Mouse (Mus musculus): ENCODE measurements around the gene Ackr3. TPM values are rescaled to one million over a fixed set of nuclear protein-coding genes. Genes with fewer than 3 reads are reported as not detected.

Ackr3 gene
- polyA plus RNA-seq, 1 experiment from 2014 or later, result 38.1 TPM

DNA sequence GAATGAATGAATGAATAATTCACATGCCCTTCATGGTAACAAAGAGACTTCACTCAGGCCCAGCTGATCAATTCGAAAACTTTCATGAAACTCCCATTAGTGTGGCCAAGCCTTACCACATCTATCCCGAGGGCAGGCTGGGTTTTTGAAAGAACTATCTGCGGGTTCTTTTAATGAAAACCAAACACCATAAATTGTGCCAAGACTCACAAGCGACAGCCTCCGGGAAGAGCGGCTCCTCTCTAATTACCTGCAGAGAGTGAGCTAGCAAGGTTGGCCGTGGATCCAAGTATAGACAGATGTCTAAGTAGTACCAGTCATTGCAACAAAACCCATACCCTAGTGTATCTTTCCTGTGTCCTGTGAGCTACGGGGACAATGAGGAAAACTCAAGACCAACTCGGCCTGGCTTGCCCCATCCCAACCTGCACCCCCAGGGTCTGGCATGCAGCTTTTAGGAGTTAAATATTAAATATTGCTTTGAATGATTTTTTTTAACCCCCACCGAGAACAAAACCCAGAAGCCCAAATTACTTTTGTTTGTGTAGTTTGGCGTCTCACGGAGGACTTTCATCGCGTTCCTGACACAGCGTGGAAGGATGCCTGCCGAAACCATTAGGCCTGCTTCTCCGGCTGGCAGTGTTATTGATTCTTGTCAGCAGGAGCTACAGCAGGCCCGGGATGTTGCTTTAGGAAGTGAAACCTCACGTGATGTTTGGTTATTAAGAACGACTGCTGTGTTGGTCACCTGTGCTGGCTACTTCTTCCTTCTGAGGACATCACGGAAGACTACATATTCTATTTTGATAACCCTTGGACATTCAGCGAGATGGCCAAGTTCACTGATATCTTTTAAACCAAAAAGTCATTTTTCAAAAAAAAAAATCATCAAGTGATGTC is 28.1 kb downstream of the Ackr3 start:
- H3K27me3 ChIP-seq, result no peaks in the 10 kb centered on the region
- H3K36me3 ChIP-seq, result no peaks in the 10 kb centered on the region
- no peak overlapping the region for H3K4me2 ChIP-seq
- peak; percentile 16; the same call in 1 of the 2 replicates for ATAC-seq (ENCODE audit: insufficient number of reproducible peaks, low FRiP score, low TSS enrichment, low read depth)
- H3K9ac ChIP-seq, result no peak overlapping the region
- no peak overlapping the region for H3K4me3 ChIP-seq
- no peaks in the 10 kb centered on the region for H3K9me3 ChIP-seq
- H3K4me1 ChIP-seq, result peaks cover 65% of the 10 kb centered on the region
- 0 out of 2 replicates have a peak overlapping the region, but pooled peaks have one; percentile 39 for H3K27ac ChIP-seq
- 28% methylated on average over 22 of the region's 22 CpGs for WGBS

DNA sequence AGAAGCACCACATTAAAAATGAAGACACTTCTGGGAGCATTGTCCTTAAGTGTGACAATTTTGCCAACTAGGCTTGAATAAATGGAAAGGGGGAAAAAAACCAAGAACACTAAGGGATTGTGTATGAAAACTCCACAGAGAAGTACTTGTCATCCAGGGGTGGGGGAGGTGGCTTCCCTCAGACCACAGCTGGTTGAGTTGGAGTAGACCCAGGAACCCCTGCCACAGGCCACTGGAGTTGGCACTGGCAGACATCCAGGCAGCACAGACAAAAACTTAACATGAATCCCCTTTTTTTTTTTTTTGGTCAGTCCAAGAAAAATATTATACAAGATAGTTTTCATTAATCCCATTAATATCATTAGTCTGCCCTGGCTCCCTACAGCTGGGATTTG is 28.7 kb downstream of the Ackr3 start:
- Histone ChIP-seq H3K36me3 (no peaks in the 10 kb centered on the region), H3K9me3 (no peaks in the 10 kb centered on the region), H3K4me3 (no peak overlapping the region), H3K9ac (no peak overlapping the region), H3K4me2 (no peak overlapping the region), H3K27me3 (no peaks in the 10 kb centered on the region), H3K27ac (no peak overlapping the region), H3K4me1 (peaks cover 63% of the 10 kb centered on the region)
- no peak for ATAC-seq (ENCODE audit: insufficient number of reproducible peaks, low FRiP score, low TSS enrichment, low read depth)

DNA sequence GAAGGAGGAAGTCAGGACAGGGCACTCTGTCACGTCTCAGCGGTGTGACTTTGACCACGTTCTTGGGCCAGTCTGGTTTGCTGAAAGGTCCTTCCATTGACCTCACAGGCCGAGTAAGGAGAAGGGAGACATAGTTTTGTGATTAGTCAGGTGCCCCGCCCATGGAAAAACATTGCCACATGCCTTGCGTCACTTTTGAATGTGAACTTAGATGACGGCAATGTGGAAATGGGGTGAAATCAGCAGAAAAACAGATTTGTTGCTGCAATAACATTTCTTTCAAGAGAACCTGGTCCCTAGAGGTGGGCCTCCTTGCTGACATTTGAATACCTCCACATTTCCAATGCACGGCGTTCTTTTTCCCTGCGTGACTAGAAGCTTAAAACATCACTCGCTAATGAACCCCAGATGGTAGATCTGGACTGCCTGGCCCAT is 30.9 kb downstream of the Ackr3 start:
- H3K9ac ChIP-seq, result no peak overlapping the region
- H3K36me3 ChIP-seq, result no peaks in the 10 kb centered on the region
- no peak overlapping the region for H3K4me2 ChIP-seq
- no peak for ATAC-seq (ENCODE audit: insufficient number of reproducible peaks, low FRiP score, low TSS enrichment, low read depth)
- H3K4me1 ChIP-seq, result peaks cover 52% of the 10 kb centered on the region
- H3K9me3 ChIP-seq, result no peaks in the 10 kb centered on the region
- WGBS, result 32% methylated on average over 11 of the region's 11 CpGs
- peak overlapping the region; percentile 28; the same call in 1 of the 2 replicates for H3K27ac ChIP-seq
- no peaks in the 10 kb centered on the region for H3K27me3 ChIP-seq
- no peak overlapping the region for H3K4me3 ChIP-seq

- no peak for ATAC-seq (ENCODE audit: insufficient number of reproducible peaks, low FRiP score, low TSS enrichment, low read depth)
- no peak overlapping the region for H3K9ac ChIP-seq
- H3K4me3 ChIP-seq, result no peak overlapping the region
- H3K4me2 ChIP-seq, result no peak overlapping the region
- H3K36me3 ChIP-seq, result no peaks in the 10 kb centered on the region
- H3K9me3 ChIP-seq, result no peaks in the 10 kb centered on the region
- H3K27me3 ChIP-seq, result no peaks in the 10 kb centered on the region
- peaks cover 40% of the 10 kb centered on the region for H3K4me1 ChIP-seq
- no peak overlapping the region for H3K27ac ChIP-seq
- 90% methylated on average over 2 of the region's 2 CpGs for WGBS
Observed at GRCm38 (mm10) chr1:90236640-90237039, 32.9 kb downstream of the Ackr3 start.

DNA sequence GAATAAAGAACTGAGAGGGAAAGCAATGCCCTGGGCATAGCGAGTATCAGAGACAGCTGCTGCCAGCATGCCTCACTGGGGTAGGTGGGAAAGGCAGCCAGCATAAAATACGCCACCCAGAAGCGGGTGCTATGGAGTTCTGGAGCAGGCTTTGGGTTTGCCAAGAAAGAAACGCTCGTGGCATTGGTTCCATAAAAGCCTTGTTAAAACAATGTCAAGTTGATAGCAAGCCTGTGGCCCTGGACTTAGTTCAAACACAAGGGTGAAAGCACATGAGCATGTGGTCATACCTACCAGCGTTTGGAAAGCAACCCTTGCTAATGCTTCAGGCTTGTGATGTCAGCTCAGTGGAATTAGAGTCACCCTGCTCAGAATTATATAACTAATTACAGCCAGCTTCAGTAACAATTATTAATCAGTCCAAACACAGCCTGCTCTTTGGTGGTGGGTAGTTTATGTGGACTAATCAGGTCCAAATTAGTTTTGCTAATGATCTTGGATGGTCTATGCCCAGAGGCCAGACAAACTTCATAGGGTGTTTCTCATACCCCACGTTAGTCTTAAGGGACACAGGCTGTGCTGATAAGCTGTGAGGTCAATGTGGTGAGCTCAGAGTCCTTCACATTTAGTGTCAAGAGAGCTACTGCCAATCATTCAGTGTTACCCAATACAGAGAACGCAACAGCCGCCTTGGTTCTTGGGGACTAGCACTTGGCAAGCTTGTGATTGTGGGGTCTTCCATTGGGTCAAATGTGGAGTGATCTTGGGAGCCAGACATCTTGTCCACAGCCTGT is 34.5 kb downstream of the Ackr3 start:
- Histone ChIP-seq H3K9me3 (no peaks in the 10 kb centered on the region), H3K4me3 (no peak overlapping the region), H3K4me2 (no peak overlapping the region), H3K9ac (no peak overlapping the region), H3K27ac (no peak overlapping the region), H3K27me3 (no peaks in the 10 kb centered on the region), H3K36me3 (no peaks in the 10 kb centered on the region), H3K4me1 (peaks cover 24% of the 10 kb centered on the region)
- WGBS, result 61% methylated on average over 9 of the region's 9 CpGs
- ATAC-seq (ENCODE audit: insufficient number of reproducible peaks, low FRiP score, low TSS enrichment, low read depth), result peak; percentile 66

DNA sequence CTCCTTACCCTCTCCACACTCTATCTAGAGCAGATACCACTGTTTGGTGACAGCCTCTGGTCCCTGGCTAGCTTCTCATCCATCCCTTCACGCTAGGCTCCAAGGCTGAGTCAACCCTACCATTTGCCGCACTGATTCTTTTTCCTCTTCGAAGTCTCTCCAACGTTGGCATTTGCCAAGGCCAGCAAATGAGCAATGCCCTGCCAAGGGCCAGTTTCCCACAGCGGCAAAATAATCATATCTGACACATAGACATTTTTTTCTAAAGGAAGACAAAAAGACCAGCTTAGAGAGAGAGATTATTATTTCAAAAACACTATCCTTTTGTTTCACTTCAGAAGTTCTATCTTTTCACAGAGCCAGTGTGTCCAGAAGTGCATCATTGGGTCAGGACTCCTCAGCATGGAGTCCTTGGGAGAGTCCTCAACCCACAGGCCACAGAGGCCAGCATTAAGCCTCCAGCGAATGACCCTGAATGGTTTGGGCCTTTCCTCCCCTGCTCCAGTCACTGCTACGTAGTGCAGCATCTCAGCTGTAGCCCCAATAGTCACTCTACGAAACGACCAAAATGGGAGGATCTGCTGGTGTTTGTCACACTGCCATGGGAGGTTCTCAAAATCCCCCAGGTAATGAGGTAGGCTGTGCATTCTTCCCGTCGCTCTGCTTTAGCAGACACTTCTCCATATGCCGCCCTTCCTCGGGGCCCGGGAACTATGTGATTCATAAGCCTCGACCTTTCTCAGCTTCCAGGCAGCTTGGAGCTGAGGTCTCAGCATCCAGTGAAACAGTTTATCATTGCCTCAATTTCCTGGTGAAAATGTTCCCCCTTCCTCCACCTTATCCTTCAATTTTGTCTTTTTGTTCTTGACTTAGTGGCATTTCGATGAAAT is 35.8 kb downstream of the Ackr3 start:
- H3K36me3 ChIP-seq, result no peaks in the 10 kb centered on the region
- WGBS, result 87% methylated on average over 16 of the region's 16 CpGs
- no peaks in the 10 kb centered on the region for H3K27me3 ChIP-seq
- H3K27ac ChIP-seq, result no peak overlapping the region
- no peak for ATAC-seq (ENCODE audit: insufficient number of reproducible peaks, low FRiP score, low TSS enrichment, low read depth)
- peaks cover 12% of the 10 kb centered on the region for H3K4me1 ChIP-seq
- H3K9me3 ChIP-seq, result no peaks in the 10 kb centered on the region
- H3K4me3 ChIP-seq, result no peak overlapping the region
- H3K9ac ChIP-seq, result no peak overlapping the region
- no peak overlapping the region for H3K4me2 ChIP-seq

DNA sequence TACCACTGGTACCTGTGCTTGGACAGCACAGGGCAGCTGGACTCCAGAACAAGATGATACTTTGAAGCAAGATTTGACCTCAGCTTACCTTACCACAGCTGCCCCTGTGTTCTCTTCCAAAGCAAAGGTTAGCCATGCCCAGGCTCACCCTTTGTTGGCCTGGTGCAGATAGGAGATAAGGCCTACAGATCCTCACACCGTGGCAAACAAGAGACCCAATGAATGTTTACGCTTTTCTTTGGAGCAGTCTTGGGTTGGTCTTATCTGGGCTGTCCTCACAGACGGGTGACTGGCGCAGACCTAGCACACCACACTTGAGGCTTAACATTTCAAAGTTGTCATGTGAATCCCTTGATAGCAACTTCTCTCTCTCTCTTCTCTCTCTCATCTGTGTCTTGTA is 36.5 kb downstream of the Ackr3 start:
- Histone ChIP-seq H3K36me3 (no peaks in the 10 kb centered on the region), H3K27me3 (no peaks in the 10 kb centered on the region), H3K9me3 (no peaks in the 10 kb centered on the region), H3K9ac (no peak overlapping the region), H3K4me1 (peaks cover 5% of the 10 kb centered on the region), H3K27ac (no peak overlapping the region), H3K4me3 (no peak overlapping the region), H3K4me2 (no peak overlapping the region)
- WGBS, result 83% methylated on average over 4 of the region's 4 CpGs
- ATAC-seq (ENCODE audit: insufficient number of reproducible peaks, low FRiP score, low TSS enrichment, low read depth), result no peak

DNA sequence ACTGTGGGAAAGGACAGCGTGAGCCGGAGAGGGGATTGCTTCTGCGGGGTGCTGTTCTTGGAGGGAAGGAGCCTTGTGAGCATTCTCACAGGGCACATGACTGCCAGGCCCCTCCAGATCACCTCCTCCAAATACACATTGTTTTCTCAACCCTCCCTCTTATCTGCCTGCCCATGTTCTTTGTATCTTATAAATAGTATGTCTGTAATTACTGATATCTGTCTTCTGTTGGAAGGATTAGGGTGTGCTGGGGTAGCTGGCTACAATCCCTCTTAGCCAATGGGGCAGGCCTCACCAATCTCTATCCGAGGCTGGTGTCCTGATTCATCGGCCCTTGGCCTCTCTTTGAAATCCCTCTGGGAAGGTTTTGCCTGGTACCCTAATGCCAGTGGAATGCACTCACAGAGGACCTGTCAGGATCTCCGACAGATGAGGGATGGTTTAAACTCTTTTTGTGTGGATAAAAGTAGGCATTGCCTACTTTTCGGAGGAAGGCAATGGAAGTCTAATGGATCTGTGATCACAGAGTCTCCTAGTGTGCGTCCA is 38.7 kb downstream of the Ackr3 start:
- Histone ChIP-seq H3K4me1 (no peaks in the 10 kb centered on the region), H3K27ac (no peak overlapping the region), H3K9me3 (no peaks in the 10 kb centered on the region), H3K9ac (no peak overlapping the region), H3K4me2 (no peak overlapping the region), H3K27me3 (no peaks in the 10 kb centered on the region), H3K4me3 (no peak overlapping the region), H3K36me3 (no peaks in the 10 kb centered on the region)
- ATAC-seq (ENCODE audit: insufficient number of reproducible peaks, low FRiP score, low TSS enrichment, low read depth), result no peak
- 82% methylated on average over 8 of the region's 8 CpGs for WGBS

DNA sequence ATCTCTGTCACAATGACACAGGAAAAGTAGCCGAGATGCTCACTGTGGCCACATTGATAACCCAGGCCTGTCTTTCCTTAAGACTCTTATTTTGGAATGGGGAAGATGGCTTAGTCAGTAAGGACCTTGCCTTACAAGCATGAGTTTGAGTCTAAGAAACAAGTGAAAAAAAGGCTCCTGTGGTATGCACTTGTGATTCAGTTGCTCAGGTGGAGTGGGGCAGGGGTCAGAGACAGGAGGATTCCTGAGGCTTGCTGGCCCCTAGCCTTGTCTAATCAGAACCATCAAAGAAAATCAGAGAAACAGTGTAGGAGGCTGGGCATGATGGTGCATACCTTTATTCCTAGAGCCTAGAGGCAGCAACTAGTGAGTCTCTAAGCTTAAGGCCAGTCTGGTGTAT is 40.8 kb downstream of the Ackr3 start:
- no peak overlapping the region for H3K9ac ChIP-seq
- H3K27me3 ChIP-seq, result no peaks in the 10 kb centered on the region
- 0 out of 2 replicates have a peak, but pooled peaks cover 4% of the 10 kb centered on the region for H3K4me1 ChIP-seq
- H3K9me3 ChIP-seq, result no peaks in the 10 kb centered on the region
- no peak overlapping the region for H3K4me3 ChIP-seq
- 90% methylated on average over 1 of the region's 1 CpGs for WGBS
- H3K4me2 ChIP-seq, result no peak overlapping the region
- no peaks in the 10 kb centered on the region for H3K36me3 ChIP-seq
- no peak for ATAC-seq (ENCODE audit: insufficient number of reproducible peaks, low FRiP score, low TSS enrichment, low read depth)
- H3K27ac ChIP-seq, result no peak overlapping the region

DNA sequence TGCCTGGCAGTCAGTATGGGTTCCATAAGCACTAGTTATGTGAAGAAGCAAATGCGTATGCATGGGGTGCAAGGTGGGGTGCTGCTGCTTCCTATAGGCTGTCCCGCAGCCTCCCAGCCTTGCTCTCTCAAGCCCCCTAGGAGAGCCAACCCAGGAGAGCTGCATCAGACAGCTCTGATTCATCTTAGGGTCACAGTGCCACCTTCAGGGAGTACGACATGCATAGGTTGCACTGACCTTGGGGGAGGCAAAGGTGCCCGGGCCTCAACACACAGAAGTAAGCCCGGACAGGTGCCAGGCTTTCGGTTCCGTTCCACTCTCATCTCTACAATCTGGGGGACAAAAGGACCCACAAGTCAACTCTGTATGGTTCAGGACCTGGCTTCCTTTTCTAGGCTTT is 41.8 kb downstream of the Ackr3 start:
- WGBS, result 85% methylated on average over 7 of the region's 7 CpGs
- Histone ChIP-seq H3K4me3 (no peak overlapping the region), H3K4me1 (0 out of 2 replicates have a peak, but pooled peaks cover 8% of the 10 kb centered on the region), H3K27ac (no peak overlapping the region), H3K27me3 (no peaks in the 10 kb centered on the region), H3K36me3 (no peaks in the 10 kb centered on the region), H3K9ac (no peak overlapping the region), H3K9me3 (no peaks in the 10 kb centered on the region), H3K4me2 (no peak overlapping the region)
- ATAC-seq (ENCODE audit: insufficient number of reproducible peaks, low FRiP score, low TSS enrichment, low read depth), result no peak

GRCm38 (mm10) chr1:90246035-90246434 is 42.3 kb downstream of the Ackr3 start:
- H3K4me3 ChIP-seq, result no peak overlapping the region
- H3K9ac ChIP-seq, result no peak overlapping the region
- H3K27ac ChIP-seq, result no peak overlapping the region
- 0 out of 2 replicates have a peak, but pooled peaks cover 8% of the 10 kb centered on the region for H3K4me1 ChIP-seq
- no peaks in the 10 kb centered on the region for H3K27me3 ChIP-seq
- WGBS, result 79% methylated on average over 8 of the region's 8 CpGs
- H3K9me3 ChIP-seq, result no peaks in the 10 kb centered on the region
- no peak for ATAC-seq (ENCODE audit: insufficient number of reproducible peaks, low FRiP score, low TSS enrichment, low read depth)
- H3K4me2 ChIP-seq, result no peak overlapping the region
- H3K36me3 ChIP-seq, result no peaks in the 10 kb centered on the region

Data from limb, embryonic 15.5 days (tissue).